Mouse (Mus musculus) thymus, adult 2 months (tissue): ENCODE data around the gene Lyl1.

Source experiments
- CTCF ChIP-seq: fragments of 200-500 bp; IDR thresholded peaks from 2 replicates; pipeline ENCODE4 v1.5.1; 2012; ENCODE audit warnings: mild to moderate bottlenecking, control low read depth, low read length, moderate library complexity, borderline replicate concordance; ENCODE audit not compliant: control insufficient read depth, poor library complexity, insufficient read depth; ENCODE audit errors: extremely low read depth
- POLR2A ChIP-seq: fragments of 200-500 bp; IDR thresholded peaks from 2 replicates; pipeline ENCODE4 v1.6.1; 2012; ENCODE audit warnings: mild to moderate bottlenecking, low read length, control low read depth, moderate library complexity; ENCODE audit not compliant: control insufficient read depth, poor library complexity, insufficient read depth; ENCODE audit errors: extremely low read depth

DNA sequence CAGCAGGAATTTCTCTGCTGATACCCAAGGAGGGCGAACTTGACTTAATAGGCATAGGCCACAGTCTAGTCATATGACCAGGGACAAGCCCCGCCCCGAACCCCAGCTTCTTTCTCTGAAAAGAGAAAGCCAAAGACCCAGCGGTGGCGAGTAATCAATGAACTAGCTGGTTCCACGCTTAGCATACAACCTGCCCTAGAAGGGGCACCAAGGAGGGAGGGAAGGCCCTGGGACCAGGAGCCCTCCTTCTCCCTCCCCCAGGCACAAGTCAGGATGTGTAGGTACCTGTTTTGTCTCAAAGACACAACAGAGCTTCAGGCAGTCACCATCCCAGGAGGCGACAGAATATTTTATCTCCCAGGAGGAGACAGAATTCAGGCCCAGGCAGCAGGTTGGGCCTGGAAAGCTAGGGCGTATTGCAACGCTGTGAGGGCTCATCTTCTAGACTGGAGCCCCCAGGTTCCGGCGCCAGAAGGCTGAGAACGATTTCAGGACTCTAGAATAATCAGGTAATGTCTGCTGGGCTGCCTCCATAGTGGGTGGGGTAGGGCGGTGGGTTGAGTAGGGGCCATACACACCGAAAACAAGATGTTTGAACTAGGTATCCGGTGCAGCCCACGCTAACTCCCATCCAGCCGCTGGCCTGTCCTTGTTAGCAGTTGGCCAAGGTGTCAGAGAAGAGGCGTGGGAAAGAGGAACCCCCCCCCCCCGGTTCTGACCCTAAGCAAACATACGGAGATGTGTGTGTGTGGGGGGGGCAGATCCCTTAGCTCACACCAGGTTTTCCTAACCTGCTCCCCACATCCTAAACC is 14.9 kb upstream of the Lyl1 start, which contains the start of gene Trmt1:
- TF ChIP-seq POLR2A (no peak), CTCF (no peak)
